Mouse (Mus musculus) midbrain, postnatal 0 days (tissue): Measurements from ENCODE around the gene Spata20. TPM values are rescaled to one million over a fixed set of nuclear protein-coding genes. Genes with fewer than 3 reads are reported as not detected.

Experiments used
- ATAC-seq: fragments of 200-750 bp; cut with Nextera tagmentation; 2 replicates; pipeline ENCODE4 v1.8.0; 2017; ENCODE audit warnings: moderate number of reproducible peaks, mild to moderate bottlenecking, moderate TSS enrichment, moderate library complexity; ENCODE audit not compliant: low FRiP score
- DNase-seq: peaks from one replicate; pipeline ENCODE4 v3.0.0-alpha.2; 2015; ENCODE audit warnings: low spot score
- H3K27ac ChIP-seq: fragments of 300-500 bp; sonication (generic); 2 replicates; pipeline ENCODE4 v1.5.1; 2014; ENCODE audit warnings: low read depth, mild to moderate bottlenecking, low read length, mixed read lengths
- H3K27me3 ChIP-seq: fragments of 300-500 bp; sonication (generic); 2 replicates; pipeline ENCODE4 v1.6.1; 2014; ENCODE audit warnings: low read length, control low read depth, mixed read lengths; ENCODE audit not compliant: insufficient read depth
- H3K36me3 ChIP-seq: fragments of 300-500 bp; sonication (generic); 2 replicates; pipeline ENCODE4 v1.6.1; 2014; ENCODE audit warnings: low read length, control low read depth, mixed read lengths; ENCODE audit not compliant: insufficient read depth
- H3K4me1 ChIP-seq: fragments of 300-500 bp; sonication (generic); 2 replicates; pipeline ENCODE4 v1.6.1; 2014; ENCODE audit warnings: mild to moderate bottlenecking, control low read depth, antibody characterized with exemption, low read length, mixed read lengths; ENCODE audit not compliant: insufficient read depth
- H3K4me2 ChIP-seq: fragments of 300-500 bp; sonication (generic); 2 replicates; pipeline ENCODE4 v1.6.1; 2014; ENCODE audit warnings: low read depth, mild to moderate bottlenecking, low read length, mixed read lengths; ENCODE audit not compliant: poor library complexity, severe bottlenecking
- H3K4me3 ChIP-seq: fragments of 300-500 bp; sonication (generic); 2 replicates; pipeline ENCODE4 v1.5.1; 2014; ENCODE audit warnings: low read depth, mild to moderate bottlenecking, low read length, moderate library complexity
- H3K9ac ChIP-seq: fragments of 300-500 bp; sonication (generic); replicated peaks from 2 replicates; pipeline ENCODE4 v1.6.1; 2014; ENCODE audit warnings: mild to moderate bottlenecking, low read length, moderate library complexity, mixed read lengths; ENCODE audit not compliant: poor library complexity, severe bottlenecking
- H3K9me3 ChIP-seq: fragments of 300-500 bp; sonication (generic); 2 replicates; pipeline ENCODE4 v1.6.1; 2016; ENCODE audit warnings: low read length, control low read depth
- CTCF ChIP-seq: IDR thresholded peaks from 2 replicates; pipeline ENCODE4 v1.5.1; 2016; ENCODE audit warnings: antibody characterized with exemption, mild to moderate bottlenecking
- WGBS: fragments of 180-500 bp; shearing (Covaris S2); extraction: QIAGEN DNeasy Blood & Tissue Kit; methylation state at CpG from one replicate; pipeline ENCODE4 v1.1.7; 2014; 5-methylcytosine and 5-hydroxymethylcytosine counted together
- polyA plus RNA-seq: library from polyadenylated mRNA; unstranded; fragments of >200 nt; fragmentation: Nextera tagmentation; extraction: Ambion mirVana; gene quantifications from 2 replicates; pipeline ENCODE4 v1.2.1, GENCODE M21; 2015
- total RNA-seq: library from RNA; depleted of rRNA; stranded (reverse); fragments of >200 nt; gene quantifications from 2 replicates; pipeline ENCODE4 v1.2.3, GENCODE M21; 2014

Spata20 gene
- total and polyA plus RNA-seq, 2 experiments from 2014 or later = 0.93 to 1.3 TPM

DNA sequence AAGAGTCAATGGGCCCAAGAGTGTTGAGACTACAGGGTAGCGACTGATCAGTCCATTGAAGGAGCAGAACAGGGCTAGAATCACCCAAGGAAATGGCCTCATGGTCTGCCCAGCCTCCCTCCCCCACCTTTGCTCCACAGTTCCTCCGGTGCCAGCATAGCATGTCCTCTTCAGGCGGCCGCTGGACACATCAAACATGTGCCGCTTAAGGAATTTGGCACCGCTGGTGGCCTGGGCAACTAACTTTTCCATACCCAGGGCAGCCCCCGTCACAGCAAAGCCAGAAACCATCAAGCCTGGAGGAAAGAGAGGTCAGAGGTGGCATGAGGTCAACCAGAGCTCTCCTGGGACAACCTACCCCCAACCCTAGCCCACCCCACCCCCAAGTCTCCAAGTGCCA lies 4.0 kb downstream of the Spata20 start:
- DNase-seq (no peak), ATAC-seq (no peak)
- Histone ChIP-seq H3K4me1 (no peaks in the 10 kb centered on the region), H3K36me3 (no peaks in the 10 kb centered on the region), H3K27ac (no peak overlapping the region), H3K4me3 (no peak overlapping the region), H3K9ac (no peak overlapping the region), H3K4me2 (no peak overlapping the region), H3K27me3 (peaks cover 4% of the 10 kb centered on the region; the same call in 1 of the 2 replicates), H3K9me3 (no peaks in the 10 kb centered on the region)
- TF ChIP-seq CTCF = no peak
- 94% methylated on average over 7 of the region's 7 CpGs for WGBS

DNA sequence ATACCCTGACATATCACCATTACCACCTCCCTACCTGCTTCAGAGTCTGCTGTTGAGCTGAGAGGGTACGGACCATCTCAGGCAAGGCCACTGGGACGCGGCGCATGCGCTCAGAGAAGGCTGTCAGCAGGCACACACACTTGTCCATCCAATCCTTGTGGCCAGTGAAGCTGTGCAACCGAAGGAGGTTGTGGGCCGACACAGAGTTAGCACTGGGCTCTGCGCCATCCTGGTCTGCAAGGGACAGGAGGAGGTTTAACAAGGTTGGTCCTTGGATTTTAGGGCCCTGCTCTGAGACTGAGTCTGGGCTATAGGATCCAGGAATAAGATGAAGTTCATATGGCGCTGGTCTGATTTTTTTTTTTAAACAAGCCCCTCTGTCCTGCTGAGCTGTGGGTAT lies 5.6 kb downstream of the Spata20 start:
- Histone ChIP-seq H3K27me3 (peaks cover 5% of the 10 kb centered on the region; the same call in 1 of the 2 replicates), H3K9ac (no peak overlapping the region), H3K4me1 (no peaks in the 10 kb centered on the region), H3K4me3 (no peak overlapping the region), H3K27ac (no peak overlapping the region), H3K36me3 (no peaks in the 10 kb centered on the region), H3K9me3 (no peaks in the 10 kb centered on the region), H3K4me2 (no peak overlapping the region)
- TF ChIP-seq CTCF = no peak
- DNase-seq = no peak
- 69% methylated on average over 9 of the region's 9 CpGs for WGBS
- no peak for ATAC-seq

DNA sequence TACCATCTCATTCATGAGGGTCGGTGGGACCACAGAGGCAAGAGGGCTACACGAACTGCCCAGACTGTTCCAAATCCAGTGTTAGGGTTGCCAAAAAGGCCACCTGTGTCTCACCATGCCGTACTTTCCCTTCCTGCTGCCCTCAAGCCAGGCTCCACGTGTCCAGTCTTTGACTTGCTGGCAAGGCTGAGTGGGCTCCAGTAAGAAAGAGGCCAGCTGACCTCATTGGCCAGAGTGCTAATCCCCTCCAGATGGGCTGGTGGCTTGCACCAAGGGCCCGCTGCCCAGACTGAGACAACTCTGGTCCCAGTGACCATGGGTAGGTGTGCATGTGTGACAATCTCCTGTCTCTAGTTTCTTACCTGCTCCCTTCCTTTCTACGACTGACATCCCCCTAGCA lies 8.3 kb downstream of the Spata20 start:
- Histone ChIP-seq H3K27me3 (peaks cover 5% of the 10 kb centered on the region; the same call in 1 of the 2 replicates), H3K4me1 (0 out of 2 replicates have a peak, but pooled peaks cover 1% of the 10 kb centered on the region), H3K4me3 (no peak overlapping the region), H3K9me3 (no peaks in the 10 kb centered on the region), H3K27ac (no peak overlapping the region), H3K36me3 (no peaks in the 10 kb centered on the region), H3K4me2 (no peak overlapping the region), H3K9ac (no peak overlapping the region)
- ATAC-seq (no peak), DNase-seq (peak; percentile 44)
- 66% methylated on average over 6 of the region's 6 CpGs for WGBS
- TF ChIP-seq CTCF = no peak

DNA sequence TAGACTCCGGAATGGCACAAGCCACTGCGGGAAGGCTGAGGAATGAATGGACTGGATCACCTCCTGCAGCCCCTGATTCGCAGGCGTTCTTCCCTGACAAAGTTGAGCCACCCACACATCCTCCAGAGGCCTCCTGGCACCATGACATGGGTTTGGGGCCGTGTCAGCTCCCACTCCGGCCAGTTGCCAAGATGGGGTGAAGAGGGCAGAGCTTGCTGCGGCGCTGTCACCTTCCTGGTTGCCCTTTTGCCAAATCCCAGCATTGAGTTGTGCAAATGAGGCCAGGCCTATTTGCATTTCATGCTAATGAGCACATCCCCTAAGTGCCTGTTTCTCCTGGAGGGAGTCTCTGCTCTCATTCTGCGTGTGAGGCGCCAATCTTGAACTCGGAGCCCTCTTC lies 10.3 kb downstream of the Spata20 start:
- Histone ChIP-seq H3K4me2 (no peak overlapping the region), H3K36me3 (no peaks in the 10 kb centered on the region), H3K9me3 (no peaks in the 10 kb centered on the region), H3K4me3 (no peak overlapping the region), H3K27ac (no peak overlapping the region), H3K27me3 (0 out of 2 replicates have a peak, but pooled peaks cover 5% of the 10 kb centered on the region), H3K9ac (no peak overlapping the region), H3K4me1 (0 out of 2 replicates have a peak, but pooled peaks cover 8% of the 10 kb centered on the region)
- TF ChIP-seq CTCF = no peak
- no peak for ATAC-seq
- DNase-seq = peak; percentile 32
- 10% methylated on average over 11 of the region's 11 CpGs for WGBS

DNA sequence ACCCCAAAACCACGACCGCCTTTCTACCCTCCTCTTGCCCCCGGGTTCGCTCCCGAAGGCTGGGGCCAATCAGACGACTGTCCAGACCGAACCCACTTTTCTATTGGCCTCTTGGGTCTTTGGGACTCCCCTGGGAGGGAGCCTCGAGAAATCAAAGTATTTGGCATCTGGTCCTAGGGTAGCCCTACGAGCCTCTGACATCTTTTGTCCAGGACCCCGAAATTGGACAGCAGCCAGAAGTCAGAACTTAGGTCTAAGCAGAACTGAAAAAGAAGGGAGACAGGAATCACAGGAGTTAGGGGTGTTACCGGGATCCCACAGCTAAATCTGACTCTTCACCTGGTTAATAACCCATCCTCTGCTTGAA lies 11.5 kb downstream of the Spata20 start:
- H3K4me1 ChIP-seq = peaks cover 18% of the 10 kb centered on the region
- H3K4me2 ChIP-seq = peak overlapping the region; percentile 87
- DNase-seq (no peak), ATAC-seq (no peak; the same call in 1 of the 2 replicates)
- H3K36me3 ChIP-seq = no peaks in the 10 kb centered on the region
- 0 out of 2 replicates have a peak, but pooled peaks cover 5% of the 10 kb centered on the region for H3K27me3 ChIP-seq
- H3K9ac ChIP-seq = peak overlapping the region; percentile 25; the same call in 1 of the 2 replicates
- H3K4me3 ChIP-seq = peak overlapping the region; percentile 96
- TF ChIP-seq CTCF = no peak
- 2% methylated on average over 11 of the region's 11 CpGs for WGBS
- H3K9me3 ChIP-seq = no peaks in the 10 kb centered on the region
- H3K27ac ChIP-seq = no peak overlapping the region

DNA sequence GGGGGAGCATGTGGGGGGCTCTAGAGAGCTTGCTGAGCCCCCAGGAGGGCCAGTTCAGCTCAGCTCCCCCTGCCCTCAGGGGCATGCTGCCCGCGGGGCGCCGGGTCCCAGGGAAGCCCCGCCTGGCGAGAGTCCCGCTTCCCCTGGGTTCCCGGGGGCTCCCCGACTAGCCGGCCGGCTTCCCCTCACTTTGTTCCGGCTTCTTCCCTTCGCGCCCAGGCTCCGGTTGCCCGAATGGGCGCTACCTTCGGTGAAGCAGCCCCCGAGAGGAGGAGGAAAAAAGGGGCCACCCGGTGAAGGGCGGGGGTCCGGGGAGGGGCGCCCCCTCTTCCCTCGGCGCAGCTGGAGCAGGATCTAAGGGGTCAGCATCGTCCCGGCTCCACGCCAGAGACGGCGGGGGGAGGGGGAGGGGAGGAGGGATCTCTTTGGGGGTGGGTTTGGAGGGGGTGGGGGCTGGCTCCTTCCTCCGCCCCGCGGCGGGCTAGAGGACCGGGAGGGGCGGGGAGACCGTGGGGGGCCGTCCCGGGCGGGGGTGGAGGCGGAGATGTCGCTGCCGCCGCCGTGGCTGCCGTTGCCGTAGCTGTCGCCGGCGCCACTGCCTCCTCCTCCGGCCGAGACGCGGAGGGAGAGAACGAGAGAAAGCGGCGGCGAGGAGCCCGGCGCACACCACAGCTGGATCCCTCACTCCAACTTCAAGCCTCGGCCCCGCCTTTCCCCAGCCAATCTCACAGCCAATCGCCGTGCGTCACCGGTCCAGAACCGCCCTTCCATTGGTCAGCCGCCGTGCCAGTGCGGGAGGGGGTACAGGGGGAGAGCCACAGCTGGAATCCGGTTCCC lies 12.1 kb downstream of the Spata20 start, which contains the start of gene Cacna1g:
Cacna1g (minus strand) TSS at position 492 of the 837 bp plus-strand sequence.
- 2% methylated on average over 43 of the region's 71 CpGs for WGBS
- Histone ChIP-seq H3K9me3 (no peaks in the 10 kb centered on the region), H3K4me1 (peaks cover 24% of the 10 kb centered on the region)

More for the DNA sequence above, 12.1 kb downstream of the Spata20 start, which contains the start of gene Cacna1g:
- Histone ChIP-seq H3K27me3 (0 out of 2 replicates have a peak, but pooled peaks cover 5% of the 10 kb centered on the region), H3K4me3 (peak within 1 kb of the TSS; percentile 96), H3K4me2 (peak within 1 kb of the TSS; percentile 87), H3K36me3 (no peaks in the 10 kb centered on the region), H3K27ac (peak within 1 kb of the TSS; percentile 67), H3K9ac (peak within 1 kb of the TSS; percentile 86)
- ATAC-seq (peak; percentile 87), DNase-seq (peak; percentile 94)
- TF ChIP-seq CTCF = no peak
